Mouse (Mus musculus) heart, adult 2 months (tissue): Measurements from ENCODE around the gene Dennd2d. TPM values are rescaled to one million over a fixed set of nuclear protein-coding genes. Genes with fewer than 3 reads are reported as not detected.

ENCODE experiments used
- DNase-seq, 2 experiments: peaks; one replicate each; pipeline ENCODE4 v3.0.0; 2021
- H3K27ac ChIP-seq: fragments of 200-600 bp; 2 replicates; pipeline ENCODE4 v1.8.1; 2022
- H3K27me3 ChIP-seq: fragments of 200-500 bp; 2 replicates; pipeline ENCODE4 v1.6.1; 2012; ENCODE audit warnings: mild to moderate bottlenecking, low read length, inconsistent platforms, mixed read lengths; ENCODE audit not compliant: control insufficient read depth, insufficient read depth
- H3K36me3 ChIP-seq: fragments of 200-500 bp; 2 replicates; pipeline ENCODE4 v1.6.1; 2012; ENCODE audit warnings: low read length, inconsistent platforms; ENCODE audit not compliant: control insufficient read depth, insufficient read depth
- H3K4me1 ChIP-seq: fragments of 200-500 bp; 2 replicates; pipeline ENCODE4 v1.6.1; 2011; ENCODE audit warnings: low read length; ENCODE audit not compliant: control insufficient read depth, insufficient read depth
- H3K4me3 ChIP-seq: fragments of 200-600 bp; 2 replicates; pipeline ENCODE4 v1.8.1; 2022
- H3K79me2 ChIP-seq: fragments of 200-500 bp; replicated peaks from 2 replicates; pipeline ENCODE4 v1.6.1; 2012; ENCODE audit warnings: mild to moderate bottlenecking, inconsistent platforms, low read length, moderate library complexity, mixed read lengths; ENCODE audit not compliant: control insufficient read depth, insufficient read depth
- H3K9ac ChIP-seq: fragments of 200-500 bp; 2 replicates; pipeline ENCODE4 v1.6.1; 2012; ENCODE audit warnings: low read depth, mild to moderate bottlenecking, control low read depth, inconsistent platforms, low read length, mixed read lengths
- CTCF ChIP-seq: fragments of 200-600 bp; IDR thresholded peaks from 2 replicates; pipeline ENCODE4 v1.8.1; 2022; ENCODE audit warnings: antibody characterized with exemption, mild to moderate bottlenecking, moderate library complexity
- EP300 ChIP-seq: fragments of 200-500 bp; IDR thresholded peaks from 2 replicates; pipeline ENCODE4 v1.6.1; 2011; ENCODE audit warnings: low read depth, low read length, control low read depth; ENCODE audit not compliant: insufficient read depth
- POLR2A ChIP-seq: fragments of 200-500 bp; IDR thresholded peaks from 2 replicates; pipeline ENCODE4 v1.6.1; 2011; ENCODE audit warnings: mild to moderate bottlenecking, low read depth, low read length, control low read depth; ENCODE audit not compliant: insufficient read depth
- WGBS: fragments of 180-500 bp; shearing (Covaris S2); methylation state at CpG from one replicate; pipeline ENCODE4 v1.1.7; 2018; 5-methylcytosine and 5-hydroxymethylcytosine counted together
- intact Hi-C: fragments of 180-260 bp; cut with DNase I; formaldehyde crosslinking; loops from one replicate; pipeline ENCODE4 v1.15.1; 2025
- polyA plus RNA-seq: library from polyadenylated mRNA; depleted of rRNA; stranded (reverse); fragments of >200 nt; gene quantifications from 2 replicates; pipeline ENCODE4 v1.2.3, GENCODE M21; 2012; rRNA removed
- total RNA-seq, 2 experiments: library from RNA; stranded (reverse); gene quantifications; 2 replicates each; pipeline ENCODE4 v1.2.3; 2021

The Dennd2d gene
- total and polyA plus RNA-seq, 3 experiments, result 0.45 to 1.9 (median 0.57) TPM

- Histone ChIP-seq H3K27ac (peak overlapping the region; percentile 92), H3K36me3 (peaks cover 53% of the 10 kb centered on the region), H3K4me1 (peaks cover 10% of the 10 kb centered on the region), H3K4me3 (peak overlapping the region; percentile 92), H3K9ac (no peak overlapping the region), H3K79me2 (peaks cover 2% of the 10 kb centered on the region; the same call in 1 of the 2 replicates), H3K27me3 (no peaks in the 10 kb centered on the region)
- no peak for DNase-seq
- 11% methylated on average over 3 of the region's 3 CpGs for WGBS
- intact Hi-C loops, result loop anchor here (5.0 kb wide), 1 partner anchor 173 kb away; no protein-coding TSS in a partner anchor
- TF ChIP-seq CTCF, result no peak
- TF ChIP-seq EP300, result no peak
- no peak for TF ChIP-seq POLR2A
Measured at GRCm38 (mm10) chr3:106548971-106549370, 66.8 kb downstream of the Dennd2d start.

Other genes with a start within 250 kb of the Dennd2d start
- not detected for gene Chil6, start 76.2 kb upstream of the Dennd2d start, total RNA-seq
- not detected in 2 replicates for gene Chil6, start 76.2 kb upstream of the Dennd2d start, polyA plus RNA-seq
- 100 to 1,000 TPM in 1 of 2 experiments, 10 to 100 TPM in 1; 94.7 to 109 TPM for gene Dram2, start 65.4 kb downstream of the Dennd2d start, total RNA-seq
- gene Dram2, start 65.4 kb downstream of the Dennd2d start, polyA plus RNA-seq, result 64.5 and 162 TPM in 2 replicates
- gene Cept1, start 65.4 kb downstream of the Dennd2d start, total RNA-seq, result 10 to 100 TPM; 19.3 to 22.1 TPM
- 10.5 and 23.5 TPM in 2 replicates for gene Cept1, start 65.4 kb downstream of the Dennd2d start, polyA plus RNA-seq
- 10 to 100 TPM in 1 of 2 experiments, 1 to 10 TPM in 1; 9.7 to 12.2 TPM for gene Lrif1, start 202.6 kb downstream of the Dennd2d start, total RNA-seq
- gene Lrif1, start 202.6 kb downstream of the Dennd2d start, polyA plus RNA-seq, result 2.6 and 3.1 TPM in 2 replicates